Mouse (Mus musculus) naive thymus-derived CD4-positive, alpha-beta T cell, adult 2 months (primary cell): Measurements from ENCODE around the gene Trim2.

Experiments
- DNase-seq: peaks from one replicate; pipeline ENCODE4 v3.0.0-alpha.2; 2011; ENCODE audit warnings: low read depth

Gene Trim2

DNA sequence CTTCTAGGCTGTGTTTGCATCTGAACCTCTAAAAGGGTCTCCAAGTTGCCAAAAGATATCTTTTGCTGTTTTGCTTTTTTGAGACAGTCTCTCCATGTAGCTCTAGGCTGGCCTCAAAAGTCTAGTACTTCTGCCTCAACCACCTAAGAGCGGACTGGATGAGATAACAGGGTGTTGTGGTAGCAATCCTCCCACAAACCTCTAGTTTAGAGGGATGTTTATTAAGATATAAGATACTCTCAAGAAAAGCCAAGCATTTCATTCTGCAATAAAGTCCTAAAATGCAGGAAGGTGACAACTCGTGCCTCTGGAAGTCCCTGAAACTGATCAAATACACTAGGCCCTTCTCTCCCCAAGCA lies 52.2 kb downstream of the Trim2 start:
- DNase-seq: no peak

DNA sequence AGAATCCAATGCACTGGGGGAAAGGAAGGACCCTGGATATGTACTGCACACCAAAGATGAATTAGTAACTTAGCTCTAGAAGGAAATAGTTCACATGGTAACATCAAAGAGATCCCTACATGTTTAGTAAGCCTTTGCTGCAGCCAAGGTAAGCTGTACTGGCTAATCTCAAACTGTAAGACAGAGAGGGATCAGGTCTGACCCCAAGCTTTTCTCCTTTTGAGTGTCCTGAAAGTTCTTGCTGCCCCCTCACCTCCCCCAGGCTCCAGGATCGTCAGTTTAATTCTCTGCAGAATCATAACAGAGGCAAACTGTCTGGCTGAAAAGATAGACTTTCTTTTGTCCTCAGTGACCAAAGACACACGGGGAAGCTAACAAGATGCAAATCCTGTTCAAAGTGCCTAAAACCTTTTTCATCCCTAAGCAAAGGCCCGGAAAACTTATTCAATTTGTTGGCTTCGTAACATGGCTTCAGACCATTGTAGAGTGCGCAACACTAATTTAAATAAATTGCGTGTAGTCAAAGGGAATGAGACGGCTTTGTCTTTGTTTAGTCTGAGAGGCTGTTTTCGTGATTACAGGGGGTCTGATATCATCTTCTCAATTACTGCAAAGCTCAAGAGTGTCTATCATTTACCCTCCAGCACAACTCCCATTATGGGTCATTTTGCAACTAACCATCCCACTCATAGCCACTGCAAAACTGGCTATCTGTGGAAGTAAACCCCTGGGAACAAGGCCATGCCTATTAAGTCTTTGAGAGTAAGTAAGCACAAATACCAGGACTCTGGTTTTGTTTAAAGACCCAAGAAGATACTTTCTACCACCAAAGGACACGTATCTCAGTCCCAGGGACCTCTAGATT lies 52.8 kb downstream of the Trim2 start:
- no peak for DNase-seq

DNA sequence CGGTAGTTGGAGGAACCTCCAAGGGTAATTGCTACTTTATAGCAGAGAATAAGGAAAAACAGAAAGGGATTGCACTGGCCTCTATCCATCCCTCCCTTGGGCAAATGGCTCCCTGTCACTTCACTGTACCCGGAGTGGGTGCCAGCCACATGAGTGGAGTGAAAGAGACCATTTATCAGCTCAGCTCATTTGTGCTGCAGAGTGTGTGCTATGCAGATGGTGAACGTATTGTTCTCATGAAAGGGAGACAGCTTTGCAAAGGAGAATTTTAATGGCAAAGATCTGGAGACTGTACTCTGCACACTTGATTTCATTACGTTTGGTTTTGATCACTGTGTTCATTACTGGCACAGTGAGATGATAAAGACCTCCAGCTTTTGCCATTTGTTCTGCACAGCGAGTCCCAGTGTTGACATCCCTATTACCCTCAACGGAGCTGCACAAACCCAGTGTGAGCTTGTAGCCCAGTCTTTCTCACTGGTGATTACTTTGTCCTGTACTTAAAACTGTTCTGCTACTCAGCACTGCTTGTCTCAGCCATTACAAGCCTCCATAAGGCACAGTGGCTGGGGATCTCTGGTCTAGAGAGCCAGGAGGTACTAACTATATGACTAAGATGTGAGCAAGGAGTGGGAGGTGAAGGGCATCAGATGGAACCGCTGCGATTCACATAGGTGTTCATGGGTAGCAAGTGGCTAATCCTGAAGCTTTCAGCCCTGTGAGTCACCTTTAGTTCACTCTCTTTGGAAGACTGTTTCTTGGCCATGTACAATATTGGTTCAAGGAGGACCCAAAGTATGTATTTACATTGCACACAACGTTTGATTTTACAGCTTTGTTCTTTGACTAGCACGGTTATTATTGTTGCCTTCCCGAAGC lies 53.7 kb downstream of the Trim2 start:
- DNase-seq: no peak

DNA sequence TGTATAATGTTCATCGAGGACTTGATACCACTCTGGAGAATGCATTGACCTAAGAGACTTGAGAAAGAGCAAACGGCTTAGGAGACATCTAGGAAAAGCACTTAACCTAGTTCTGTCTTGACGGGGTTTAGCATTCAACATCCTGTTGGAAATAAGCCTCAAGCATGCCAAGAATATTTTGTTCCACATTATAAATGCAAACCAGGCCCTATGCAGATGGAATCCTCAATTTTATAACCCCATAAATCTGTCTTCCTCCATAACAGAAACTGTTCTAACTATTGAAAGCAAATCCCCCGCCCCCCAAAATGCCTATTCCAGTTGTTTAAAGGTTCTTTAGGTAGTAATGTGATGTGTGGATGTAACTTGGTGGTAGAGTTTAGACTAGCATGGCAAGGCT lies 55.0 kb downstream of the Trim2 start:
- DNase-seq: no peak

DNA sequence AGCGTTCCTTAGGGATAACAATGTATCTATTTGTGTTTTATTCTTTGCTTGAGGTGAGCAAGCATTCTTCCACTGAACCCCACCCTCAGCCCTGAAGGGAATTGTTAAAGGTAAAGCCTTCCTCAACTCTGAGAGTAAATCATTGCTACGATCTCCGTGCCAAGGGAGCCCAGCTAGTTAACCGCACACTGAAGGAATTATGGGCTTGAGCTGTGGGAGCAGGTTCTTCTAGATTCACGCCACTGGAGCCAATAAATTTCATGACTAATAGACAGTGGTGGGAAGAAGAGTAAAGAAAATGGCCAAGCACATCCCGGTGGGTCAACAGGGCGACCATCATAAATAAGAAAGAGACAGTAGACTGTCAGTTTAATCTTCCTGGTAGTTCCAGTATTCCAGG lies 56.4 kb downstream of the Trim2 start:
- no peak for DNase-seq

DNA sequence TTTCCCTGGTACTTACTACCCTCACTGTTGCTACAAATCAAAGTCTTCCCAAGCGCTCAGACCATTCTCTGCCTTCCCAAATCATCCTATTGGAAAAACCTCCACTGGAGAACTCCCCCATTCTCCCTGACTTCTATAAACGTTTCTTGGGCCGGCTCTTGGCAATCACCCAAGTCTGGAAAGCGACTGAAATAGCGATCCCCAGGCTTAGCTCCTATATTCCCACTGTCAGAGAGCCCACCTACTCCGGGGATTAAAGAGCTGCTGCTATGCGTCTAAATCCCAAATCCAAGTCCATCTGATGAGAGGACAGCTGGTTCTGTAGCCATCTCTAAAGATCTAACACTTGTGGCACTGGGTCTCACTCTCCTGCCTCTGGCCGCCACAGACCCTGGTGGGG lies 58.9 kb downstream of the Trim2 start:
- DNase-seq: no peak

DNA sequence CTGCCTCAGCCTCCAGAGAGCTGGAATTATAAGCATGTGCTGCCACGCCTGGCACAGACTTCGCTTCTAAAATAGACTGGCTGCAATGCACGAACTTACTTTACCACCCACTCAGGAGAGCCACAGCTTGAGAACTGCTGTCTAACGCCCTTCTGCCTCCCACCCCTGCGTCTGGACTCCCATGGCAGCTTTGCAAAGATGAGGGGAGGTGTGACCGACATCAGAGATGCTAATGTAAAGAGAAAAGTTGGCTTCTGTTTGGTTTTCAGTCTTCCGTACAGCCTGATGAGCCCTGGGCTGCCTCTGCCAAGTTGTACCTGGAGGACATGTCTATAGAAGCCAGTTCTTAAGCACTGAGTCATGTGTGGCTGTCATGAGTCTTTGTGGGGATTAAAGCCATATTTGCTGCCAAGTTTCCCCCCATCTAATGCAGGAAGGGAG lies 60.2 kb downstream of the Trim2 start:
- DNase-seq: no peak

DNA sequence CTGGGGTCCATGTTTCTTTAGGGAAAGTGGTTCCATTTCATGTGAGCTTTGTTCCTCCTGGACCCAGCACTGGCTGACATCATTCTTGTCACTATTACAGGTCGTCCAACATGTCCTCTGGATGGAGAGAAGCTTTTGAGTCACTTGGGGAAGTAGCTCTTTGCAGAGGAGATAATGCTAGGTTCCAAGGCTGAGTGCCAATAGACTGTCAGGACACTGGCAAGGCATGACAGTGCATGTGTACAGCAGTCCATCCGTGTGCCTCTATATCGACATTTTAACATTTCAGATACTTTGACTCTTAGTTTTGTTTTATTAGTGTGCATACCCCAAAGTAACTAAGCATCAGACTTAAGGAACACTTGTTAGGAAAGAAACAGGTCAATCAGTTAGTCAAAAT lies 63.6 kb downstream of the Trim2 start:
- DNase-seq: no peak

DNA sequence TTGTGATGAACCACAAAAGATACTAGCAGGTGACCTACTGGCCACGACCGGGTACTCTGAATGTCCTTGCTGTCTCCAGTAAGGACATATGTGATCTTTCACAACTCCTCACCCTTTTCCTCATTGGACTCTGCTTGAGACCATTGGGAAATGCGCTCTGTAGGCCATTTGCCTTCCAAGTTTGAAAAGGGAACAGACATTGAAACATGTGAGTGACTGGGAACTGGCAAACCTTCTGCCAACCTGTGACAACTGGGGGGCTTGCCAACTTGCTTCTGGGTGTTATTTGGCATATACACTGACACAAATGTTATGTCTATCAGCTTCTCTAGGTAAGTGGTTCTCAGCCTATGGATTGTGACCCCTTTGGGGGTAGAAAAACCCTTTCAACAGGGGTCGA lies 64.2 kb downstream of the Trim2 start:
- DNase-seq: no peak

DNA sequence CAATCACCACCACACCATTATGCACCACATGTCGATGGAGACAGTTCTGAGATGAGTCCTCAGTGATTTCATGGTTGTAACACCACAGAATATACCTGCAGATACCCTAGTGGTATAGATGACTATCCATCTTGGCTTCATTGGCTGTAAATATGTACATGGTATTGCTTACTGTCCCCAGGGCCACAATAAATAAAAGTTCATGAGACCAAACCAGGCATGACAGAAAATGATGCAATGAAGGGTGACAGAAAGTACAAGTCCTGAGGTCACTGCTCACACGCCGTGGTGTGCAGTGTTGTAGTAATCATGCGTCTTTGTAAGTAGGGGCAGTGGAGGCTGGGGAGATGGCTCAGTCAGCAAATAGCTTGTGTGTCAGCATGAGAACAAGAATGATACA lies 65.6 kb downstream of the Trim2 start:
- no peak for DNase-seq

DNA sequence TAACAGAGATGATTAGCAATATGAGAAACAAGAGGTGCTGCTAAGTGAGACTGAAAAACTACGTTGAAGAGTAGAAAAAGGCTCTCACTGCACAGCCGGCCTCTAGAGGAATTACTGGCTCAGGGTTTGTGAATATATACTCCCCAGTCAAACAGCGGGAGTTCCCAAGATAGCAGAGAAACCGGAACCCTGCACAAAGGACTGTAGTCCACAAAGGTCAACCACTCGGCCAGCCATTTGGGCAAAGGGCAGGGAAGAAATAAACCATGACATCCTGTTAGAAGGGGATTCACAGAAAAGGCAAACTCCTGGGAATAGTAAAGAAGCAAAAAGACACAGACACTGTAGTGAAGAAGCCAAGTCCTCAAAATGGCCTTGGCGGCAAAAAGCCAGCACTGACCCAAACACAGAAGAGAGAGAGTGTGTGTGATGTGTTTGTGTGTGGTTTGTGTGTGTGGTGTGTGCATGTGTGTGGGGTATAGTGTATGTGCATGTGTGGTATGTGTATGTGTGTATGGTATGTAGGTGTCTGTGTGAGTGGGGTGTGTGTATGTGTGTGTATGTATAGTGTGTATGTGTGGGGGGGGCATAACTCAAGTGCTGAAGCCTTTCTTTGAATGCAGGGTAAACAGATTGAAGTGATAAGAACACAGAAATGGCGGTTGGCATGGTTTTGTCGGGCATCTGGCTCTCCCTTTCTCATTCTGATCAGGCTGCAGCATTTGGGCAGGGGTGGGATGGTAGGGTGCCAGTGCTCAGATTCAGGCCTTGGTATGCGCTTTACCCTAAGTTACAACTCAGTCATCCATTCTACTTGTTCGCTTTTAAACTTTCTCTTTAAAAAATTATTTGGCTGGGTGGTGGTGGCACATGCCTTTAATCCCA lies 71.0 kb downstream of the Trim2 start:
- no peak for DNase-seq

DNA sequence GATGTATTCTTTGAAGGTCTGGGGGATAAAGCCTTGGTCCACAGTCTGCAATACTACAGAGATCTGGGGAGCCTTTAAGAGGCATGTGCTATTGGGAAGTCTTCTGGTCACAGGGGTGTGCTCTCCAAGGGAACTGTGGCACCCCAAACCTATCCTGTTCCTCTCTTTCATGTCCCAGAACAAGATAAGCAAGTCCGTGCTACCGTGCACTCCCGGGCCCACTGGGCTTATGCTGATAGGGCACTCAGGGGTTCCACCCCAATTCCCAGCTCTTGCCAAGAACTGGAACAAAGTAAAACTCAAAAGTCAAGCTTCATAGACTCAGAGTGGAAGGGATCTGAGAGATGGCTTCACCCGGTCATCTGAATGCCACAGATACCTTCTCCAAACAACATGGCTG lies 72.1 kb downstream of the Trim2 start:
- no peak for DNase-seq

DNA sequence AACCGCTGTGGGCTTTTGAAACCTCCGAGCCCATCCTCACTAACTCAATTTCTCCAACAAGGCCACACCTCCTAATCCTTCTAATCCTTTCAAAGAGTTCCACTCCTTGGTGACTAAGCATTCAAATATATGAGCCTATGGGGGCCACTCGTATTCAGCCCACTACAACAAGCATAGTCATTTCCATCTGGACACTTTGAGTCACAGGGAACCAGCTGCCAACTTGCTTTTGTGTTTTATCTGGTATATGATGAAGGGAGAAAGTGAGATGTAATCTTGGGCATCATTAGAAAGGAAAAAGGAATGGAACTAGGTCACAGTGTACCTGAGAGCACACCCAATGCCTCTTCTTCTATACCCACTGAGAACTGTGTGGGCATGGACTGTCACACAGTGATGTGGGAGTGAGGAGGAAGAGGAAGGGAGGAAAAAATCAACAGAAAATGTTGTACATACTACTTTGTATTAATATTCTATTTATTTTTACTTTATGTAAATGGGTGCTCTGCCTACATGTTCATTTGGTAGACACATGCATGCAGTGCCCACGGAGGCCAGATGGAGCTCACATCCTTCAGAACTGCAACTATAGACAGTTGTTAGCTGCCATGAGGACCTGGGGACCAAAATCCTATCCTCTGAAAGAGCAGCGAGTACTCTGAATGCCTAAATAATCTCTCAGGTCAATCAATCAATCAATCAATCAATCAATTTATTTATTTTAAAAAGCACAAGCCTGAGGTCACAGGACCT lies 72.8 kb downstream of the Trim2 start:
- no peak for DNase-seq

DNA sequence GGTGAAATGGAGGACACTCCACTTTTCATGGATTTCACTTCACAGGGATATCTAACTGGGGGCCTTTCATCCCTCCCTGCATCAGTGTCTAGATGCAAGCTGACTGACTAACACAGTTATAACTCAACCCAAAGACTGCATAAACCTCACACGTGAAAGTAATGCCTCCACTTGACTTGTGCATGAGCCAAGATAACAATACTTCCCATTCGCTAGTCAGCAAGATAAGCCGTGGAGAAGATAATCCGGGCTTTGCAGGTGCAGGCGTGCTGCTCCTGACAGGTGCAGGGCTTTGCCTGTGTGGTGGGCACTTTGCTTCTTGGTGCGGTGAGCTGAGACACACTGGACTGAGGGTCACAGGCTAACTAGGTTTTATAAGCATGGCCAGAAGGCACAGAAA lies 74.4 kb downstream of the Trim2 start:
- DNase-seq: no peak

DNA sequence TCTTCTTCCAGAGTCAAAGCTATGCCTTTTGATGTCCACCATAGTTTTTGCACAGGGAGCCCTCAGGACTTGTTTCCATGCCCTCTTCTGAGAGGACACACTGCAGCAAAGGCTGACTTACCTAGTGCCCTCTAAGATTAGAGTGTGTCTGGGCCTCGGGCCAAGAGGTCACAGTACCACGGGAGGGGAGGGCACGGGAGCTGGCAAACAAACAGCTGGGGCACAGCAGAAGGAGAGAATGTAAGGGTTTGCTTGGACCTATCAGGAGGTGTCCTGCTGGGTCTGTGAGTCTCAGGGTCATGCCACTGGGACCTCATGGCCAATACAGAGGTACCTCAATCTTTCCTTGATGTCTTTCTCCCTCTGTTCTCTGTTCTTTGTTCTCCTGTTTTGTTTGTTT lies 75.7 kb downstream of the Trim2 start:
- DNase-seq: no peak

DNA sequence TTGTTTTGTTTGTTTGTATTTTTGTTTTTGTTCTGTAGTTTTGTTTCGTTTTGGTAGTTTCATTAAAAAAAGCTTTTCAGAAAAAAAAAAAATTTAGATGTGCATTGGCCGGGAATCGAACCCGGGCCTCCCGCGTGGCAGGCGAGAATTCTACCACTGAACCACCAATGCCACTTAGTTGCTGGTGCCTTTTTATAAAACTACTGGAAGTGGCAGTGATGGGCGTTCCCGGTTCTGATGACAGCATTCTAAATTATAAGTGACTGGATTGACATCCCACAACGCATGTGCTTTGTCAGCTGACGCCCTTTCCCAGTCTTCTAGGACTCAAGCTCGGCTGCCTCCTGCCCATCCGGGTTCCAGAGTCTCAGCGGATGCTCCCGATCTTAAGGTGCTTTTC lies 77.8 kb downstream of the Trim2 start:
- no peak for DNase-seq

DNA sequence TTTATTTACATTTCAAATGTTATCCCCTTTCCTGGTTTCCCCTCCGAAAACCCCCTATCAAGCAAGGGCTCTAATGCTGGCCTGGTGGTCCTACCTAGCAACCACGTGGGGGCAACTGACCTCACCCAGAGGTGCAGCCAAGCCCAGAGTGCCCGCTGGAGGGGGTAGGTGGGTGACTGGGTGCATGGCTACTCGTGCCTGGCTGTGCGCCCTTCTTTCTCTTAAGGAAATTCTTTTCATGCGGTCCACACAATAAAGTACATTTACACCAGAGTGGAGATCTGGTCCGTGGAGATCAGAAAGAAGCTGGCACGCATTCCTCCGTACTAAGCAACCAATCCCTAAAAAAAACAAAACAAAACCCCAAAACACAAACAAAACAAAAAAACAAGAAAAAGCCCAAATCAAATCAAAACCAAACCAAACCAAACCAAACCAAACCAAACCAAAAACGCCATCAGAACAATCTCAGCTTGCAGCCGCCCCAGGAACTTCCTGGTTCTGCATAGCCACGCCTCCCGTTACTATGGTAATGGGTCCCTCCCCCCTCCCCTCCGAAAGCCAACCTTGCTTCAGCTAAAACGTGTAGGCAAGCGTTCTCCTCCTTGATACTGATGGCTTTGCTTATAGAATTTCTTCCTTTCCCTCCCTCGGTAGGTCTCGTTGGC lies 78.3 kb downstream of the Trim2 start:
- DNase-seq: peak; percentile 95

DNA sequence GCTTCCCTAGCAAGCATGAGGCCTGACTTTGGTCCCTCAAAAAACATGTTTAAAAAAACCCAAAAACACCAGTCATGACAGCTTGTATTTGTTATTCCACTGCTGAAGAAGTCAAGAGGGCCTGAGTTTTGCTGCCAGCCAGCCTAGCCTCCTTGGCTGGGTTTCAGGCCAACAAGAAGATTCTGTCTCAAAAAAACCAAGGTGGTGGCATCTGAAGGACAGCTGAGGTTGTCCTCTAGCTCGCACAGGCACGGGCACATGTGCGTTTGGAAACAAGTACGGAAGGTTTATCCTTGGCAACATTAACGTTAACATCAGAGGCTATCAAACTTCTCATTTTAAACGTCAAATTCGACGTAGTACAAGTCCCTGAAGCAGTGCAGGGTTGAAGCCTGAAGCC lies 79.0 kb downstream of the Trim2 start:
- no peak for DNase-seq

DNA sequence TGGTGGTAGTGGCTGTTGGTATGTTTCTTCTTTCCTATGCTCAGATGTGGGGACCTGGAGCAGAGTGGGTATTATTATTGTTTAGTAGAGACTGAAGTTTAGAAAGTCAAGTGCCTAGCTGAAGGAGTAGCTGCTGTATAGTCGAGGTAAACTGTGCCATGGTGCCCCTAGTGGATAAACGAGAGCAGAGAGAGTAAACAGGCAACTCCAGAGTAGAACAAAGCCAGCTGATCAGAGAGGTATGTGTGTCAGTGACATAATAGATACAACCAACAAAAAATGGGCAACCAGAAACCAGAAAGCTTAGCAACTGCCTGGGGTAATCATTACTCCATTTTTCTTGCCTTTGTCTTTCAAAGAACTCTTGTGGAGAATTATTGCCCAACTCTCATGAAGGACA lies 81.7 kb downstream of the Trim2 start:
- DNase-seq: peak; percentile 50

DNA sequence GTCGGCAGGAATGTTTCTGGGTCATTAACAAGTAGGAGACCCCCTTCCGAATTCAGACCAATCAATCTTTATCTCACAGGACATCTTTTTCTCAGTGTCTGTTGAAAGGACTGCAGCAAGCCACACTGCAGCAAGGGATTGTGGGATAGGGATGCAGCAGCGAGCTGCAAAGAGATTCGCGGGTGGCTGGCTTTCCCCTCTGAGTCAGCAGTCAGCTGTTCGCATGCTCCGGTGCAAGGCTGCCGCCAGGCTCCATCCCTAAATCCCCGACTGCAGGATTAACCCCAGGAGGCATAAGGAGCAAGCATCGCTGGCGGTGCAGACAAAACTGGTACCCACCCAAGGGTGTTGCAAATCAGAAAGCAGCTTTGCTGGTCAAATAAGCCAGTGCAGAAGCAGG lies 85.9 kb downstream of the Trim2 start:
- peak; percentile 25 for DNase-seq

DNA sequence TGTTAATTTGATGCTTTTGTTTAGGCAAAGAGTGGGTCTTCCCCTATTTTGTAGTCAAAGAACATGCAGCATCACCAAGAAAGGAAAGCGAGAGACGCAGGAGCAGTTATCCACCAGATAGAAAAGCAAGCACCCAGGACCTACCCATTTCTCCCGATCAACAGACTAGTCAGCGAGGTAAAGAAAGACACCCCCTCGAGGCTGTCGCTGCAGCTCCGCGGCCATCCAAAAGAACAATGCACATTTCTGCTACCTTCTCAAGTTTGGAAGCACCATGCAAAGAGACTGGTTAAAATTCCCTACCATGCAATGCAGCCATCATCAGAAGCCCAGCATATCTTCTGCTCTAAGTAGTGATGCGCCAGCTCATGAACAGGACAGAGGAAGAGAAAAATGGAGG lies 86.4 kb downstream of the Trim2 start:
- DNase-seq: peak; percentile 18
